Mouse (Mus musculus): Measurements from ENCODE around the gene Mogat2.

The Mogat2 gene

GRCm38 (mm10) chr7:99199451-99200175 lies 38.8 kb downstream of the Mogat2 start:
- in situ Hi-C loops (cut with MboI; ENCODE audit: low sequenced_read_pairs) = no loop called here

- in situ Hi-C loops (cut with MboI; ENCODE audit: low sequenced_read_pairs) = no loop called here
Measured at GRCm38 (mm10) chr7:99198811-99199210, 39.6 kb downstream of the Mogat2 start.

GRCm38 (mm10) chr7:99194511-99194910 lies 43.9 kb downstream of the Mogat2 start:
- in situ Hi-C loops (cut with MboI; ENCODE audit: low sequenced_read_pairs) = no loop called here

- in situ Hi-C loops (cut with MboI; ENCODE audit: low sequenced_read_pairs) = no loop called here
Measured at GRCm38 (mm10) chr7:99193926-99194325, 44.5 kb downstream of the Mogat2 start.

GRCm38 (mm10) chr7:99191411-99191810 lies 47.0 kb downstream of the Mogat2 start:
- in situ Hi-C loops (cut with MboI; ENCODE audit: low sequenced_read_pairs) = no loop called here

GRCm38 (mm10) chr7:99189885-99190284 lies 48.5 kb downstream of the Mogat2 start:
- in situ Hi-C loops (cut with MboI; ENCODE audit: low sequenced_read_pairs) = no loop called here

- in situ Hi-C loops (cut with MboI; ENCODE audit: low sequenced_read_pairs) = no loop called here
Measured at GRCm38 (mm10) chr7:99188630-99189029, 49.8 kb downstream of the Mogat2 start.

- in situ Hi-C loops (cut with MboI; ENCODE audit: low sequenced_read_pairs) = no loop called here
Measured at GRCm38 (mm10) chr7:99187451-99187850, 51.0 kb downstream of the Mogat2 start.

GRCm38 (mm10) chr7:99185405-99185804 lies 53.0 kb downstream of the Mogat2 start:
- in situ Hi-C loops (cut with MboI; ENCODE audit: low sequenced_read_pairs) = no loop called here

- in situ Hi-C loops (cut with MboI; ENCODE audit: low sequenced_read_pairs) = no loop called here
Measured at GRCm38 (mm10) chr7:99183751-99184150, 54.7 kb downstream of the Mogat2 start.

GRCm38 (mm10) chr7:99182432-99183172 lies 55.8 kb downstream of the Mogat2 start, which contains the start of gene Dgat2:
Gene Dgat2 (minus strand): TSS chr7:99182719.
- in situ Hi-C loops (cut with MboI; ENCODE audit: low sequenced_read_pairs) = no loop called here

GRCm38 (mm10) chr7:99181619-99182431 lies 56.6 kb downstream of the Mogat2 start:
- in situ Hi-C loops (cut with MboI; ENCODE audit: low sequenced_read_pairs) = no loop called here

GRCm38 (mm10) chr7:99180162-99180561 lies 58.3 kb downstream of the Mogat2 start:
- in situ Hi-C loops (cut with MboI; ENCODE audit: low sequenced_read_pairs) = no loop called here

GRCm38 (mm10) chr7:99179271-99179670 lies 59.1 kb downstream of the Mogat2 start:
- in situ Hi-C loops (cut with MboI; ENCODE audit: low sequenced_read_pairs) = no loop called here

- in situ Hi-C loops (cut with MboI; ENCODE audit: low sequenced_read_pairs) = no loop called here
Measured at GRCm38 (mm10) chr7:99177386-99177785, 61.0 kb downstream of the Mogat2 start.

- in situ Hi-C loops (cut with MboI; ENCODE audit: low sequenced_read_pairs) = no loop called here
Measured at GRCm38 (mm10) chr7:99175666-99176065, 62.8 kb downstream of the Mogat2 start.

GRCm38 (mm10) chr7:99175118-99175517 lies 63.3 kb downstream of the Mogat2 start:
- in situ Hi-C loops (cut with MboI; ENCODE audit: low sequenced_read_pairs) = no loop called here

GRCm38 (mm10) chr7:99174006-99174405 lies 64.4 kb downstream of the Mogat2 start:
- in situ Hi-C loops (cut with MboI; ENCODE audit: low sequenced_read_pairs) = no loop called here

- in situ Hi-C loops (cut with MboI; ENCODE audit: low sequenced_read_pairs) = no loop called here
Measured at GRCm38 (mm10) chr7:99172898-99173297, 65.5 kb downstream of the Mogat2 start.

GRCm38 (mm10) chr7:99171730-99172463 lies 66.5 kb downstream of the Mogat2 start:
- in situ Hi-C loops (cut with MboI; ENCODE audit: low sequenced_read_pairs) = no loop called here

GRCm38 (mm10) chr7:99170519-99170918 lies 67.9 kb downstream of the Mogat2 start:
- in situ Hi-C loops (cut with MboI; ENCODE audit: low sequenced_read_pairs) = no loop called here
